8 mouse cellular contexts compared by ENCODE assay signal in genomic region chr13:29210159-29211021, GRCm38 (mm10).
DNase-seq lines count a peak whose midpoint lies in the region; ATAC-seq lines count a peak whose summit lies in the region.

No protein-coding gene starts in this region.

- no peaks in the 10 kb centered on the region for H3K36me3 ChIP-seq in hindbrain, embryonic 16.5 days (ENCODE audit: control insufficient read depth, insufficient read depth, low read length)
- H3K36me3 ChIP-seq in midbrain, embryonic 15.5 days (replicated peaks), result no peaks in the 10 kb centered on the region

- ATAC-seq in hindbrain, embryonic 16.5 days, result peak; percentile 87
- peak; percentile 86 for ATAC-seq in midbrain, embryonic 15.5 days (replicated peaks)

- DNase-seq in WW6 (ENCODE audit: low read depth, low spot score) (peak; percentile 71), liver (peak; percentile 28)
- peak; percentile 72 for DNase-seq in embryo, embryonic 10 days (ENCODE audit: low spot score)
- DNase-seq in urinary bladder, postnatal 36 days (ENCODE audit: low spot score in 2 of 2), result peak; percentile 50 to 69
- DNase-seq in right cerebral cortex, postnatal 36 days (ENCODE audit: low spot score in 2 of 2), result no peak
- no peak for DNase-seq in ovary, postnatal 14 days (ENCODE audit: low spot score)

- no peaks in the 10 kb centered on the region for H3K27me3 ChIP-seq in hindbrain, embryonic 16.5 days (replicated peaks; ENCODE audit: control insufficient read depth, insufficient read depth, low read length)
- H3K27me3 ChIP-seq in midbrain, embryonic 15.5 days (replicated peaks), result no peaks in the 10 kb centered on the region

- peak overlapping the region; percentile 36; the same call in 1 of the 2 replicates for H3K27ac ChIP-seq in hindbrain, embryonic 16.5 days (ENCODE audit: low read depth, low read length)
- H3K27ac ChIP-seq in midbrain, embryonic 15.5 days, result peak overlapping the region; percentile 51

- H3K9ac ChIP-seq in hindbrain, embryonic 16.5 days (ENCODE audit: low read depth, low read length), result peak overlapping the region; percentile 62
- H3K9ac ChIP-seq in midbrain, embryonic 15.5 days, result peak overlapping the region; percentile 45

- peak overlapping the region; percentile 41 for H3K4me3 ChIP-seq in hindbrain, embryonic 16.5 days (ENCODE audit: low read length)
- H3K4me3 ChIP-seq in midbrain, embryonic 15.5 days, result peak overlapping the region; percentile 31

- 3% methylated on average over 27 of the region's 27 CpGs for WGBS in hindbrain, embryonic 16.5 days
- WGBS in midbrain, embryonic 15.5 days, result 3% methylated on average over 27 of the region's 27 CpGs

- peaks cover 12% of the 10 kb centered on the region for H3K4me1 ChIP-seq in hindbrain, embryonic 16.5 days (ENCODE audit: control insufficient read depth, insufficient read depth, low read depth, low read length)
- H3K4me1 ChIP-seq in midbrain, embryonic 15.5 days, result peaks cover 13% of the 10 kb centered on the region

- no peaks in the 10 kb centered on the region for H3K9me3 ChIP-seq in hindbrain, embryonic 16.5 days (ENCODE audit: control insufficient read depth, low read length)
- H3K9me3 ChIP-seq in midbrain, embryonic 15.5 days, result no peaks in the 10 kb centered on the region

- peak overlapping the region; percentile 77 for H3K4me2 ChIP-seq in hindbrain, embryonic 16.5 days (ENCODE audit: low read length)
- peak overlapping the region; percentile 57 for H3K4me2 ChIP-seq in midbrain, embryonic 15.5 days

Comparison
In these comparisons a context has a peak if more than half of its experiments do, and no peak if none do; other contexts are left out.
1. DNase-seq: peak in WW6 (single experiment), embryo, embryonic 10 days (single experiment), liver (single experiment) and urinary bladder, postnatal 36 days (2 of 2); none in right cerebral cortex, postnatal 36 days (0 of 2) and ovary, postnatal 14 days (single experiment).